Mouse (Mus musculus) liver, adult (tissue): Measurements from ENCODE around the gene Creb3l1.

Source experiments
- GATA4 ChIP-seq: IDR thresholded peaks from 2 replicates; pipeline ENCODE4 v1.6.1; 2014; ENCODE audit warnings: mild to moderate bottlenecking, low read length; ENCODE audit not compliant: insufficient replicate concordance

Gene Creb3l1

DNA sequence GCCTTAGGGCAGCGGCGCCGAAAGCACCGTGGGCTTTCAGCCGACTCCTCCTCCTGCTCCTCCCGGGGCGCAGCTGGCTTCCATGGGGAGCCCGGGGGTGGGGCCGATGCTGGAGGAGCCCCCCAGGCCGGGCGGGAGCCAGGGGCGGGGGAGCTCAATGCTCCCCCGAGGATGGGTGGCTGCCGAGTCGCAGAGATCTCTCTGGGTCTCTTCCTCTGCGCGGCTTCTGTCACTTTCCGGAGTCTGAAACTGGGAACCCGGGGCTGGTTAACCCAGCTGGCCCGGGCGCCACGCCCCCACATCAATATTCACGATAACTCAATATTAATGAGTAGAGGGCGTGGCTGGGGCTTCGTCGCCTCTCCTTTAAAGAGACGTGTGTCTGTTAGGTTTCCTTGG is at the start of gene Creb3l1:
TSS of gene Creb3l1 (minus strand) at position 229 of the 399 bp plus-strand sequence.
- no peak for TF ChIP-seq GATA4

DNA sequence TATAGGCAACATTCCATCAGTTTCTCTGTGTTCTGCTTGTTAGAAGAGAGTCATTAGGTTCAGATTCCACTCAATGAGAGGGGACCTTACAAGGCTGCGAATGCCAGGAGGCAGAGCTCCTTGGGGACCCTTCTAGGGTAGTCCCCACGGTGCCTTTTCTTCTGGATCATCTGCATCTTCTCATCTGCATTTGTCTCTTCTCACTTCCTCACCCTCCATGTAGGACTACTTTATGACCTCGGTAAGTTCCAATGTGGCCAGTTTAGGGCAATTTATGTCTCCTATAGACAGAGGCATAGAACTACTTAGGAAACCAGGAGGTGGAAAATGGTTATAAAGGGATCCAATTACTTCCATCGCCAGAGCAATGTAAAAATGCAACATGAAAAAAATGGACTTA is 46.8 kb upstream of the Creb3l1 start:
- no peak for TF ChIP-seq GATA4

DNA sequence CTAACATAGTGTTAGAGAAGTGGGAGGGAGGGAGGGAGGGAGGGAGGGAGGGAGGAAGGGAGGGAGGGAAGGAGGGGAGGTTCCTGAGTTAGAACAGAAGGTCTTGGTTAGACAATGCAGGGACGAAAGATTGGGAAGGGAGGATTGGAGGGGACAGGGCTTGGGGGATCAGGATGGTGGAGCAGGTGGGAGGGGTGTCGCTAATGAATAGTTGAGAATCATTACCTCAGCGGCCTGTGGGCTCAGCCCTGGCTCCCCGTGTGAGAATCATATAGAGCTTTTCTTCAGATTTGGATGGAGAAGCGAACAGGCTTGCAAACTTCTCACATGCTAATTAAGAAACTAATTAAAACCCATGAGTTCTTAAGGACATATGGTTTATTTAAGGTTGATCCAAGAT is 45.3 kb upstream of the Creb3l1 start:
- TF ChIP-seq GATA4: no peak

DNA sequence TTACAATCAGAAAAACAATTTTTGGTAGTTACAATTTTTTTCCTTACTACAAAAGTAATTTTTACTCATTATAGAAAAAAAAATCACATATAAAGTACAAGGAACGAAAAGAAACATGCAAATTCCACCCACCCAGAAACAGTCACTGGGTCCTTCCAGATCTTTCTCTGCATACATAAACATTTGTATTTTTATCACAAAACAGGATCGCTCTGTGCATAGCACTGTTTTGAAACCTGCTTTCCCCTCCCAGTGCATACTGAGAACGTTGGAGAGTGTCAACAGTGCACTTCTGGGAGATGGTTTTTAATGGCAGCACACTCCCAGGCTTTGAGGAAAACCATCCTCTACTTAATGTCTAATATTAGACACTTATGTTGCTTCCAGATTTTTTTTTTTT is 43.3 kb upstream of the Creb3l1 start:
- no peak for TF ChIP-seq GATA4

DNA sequence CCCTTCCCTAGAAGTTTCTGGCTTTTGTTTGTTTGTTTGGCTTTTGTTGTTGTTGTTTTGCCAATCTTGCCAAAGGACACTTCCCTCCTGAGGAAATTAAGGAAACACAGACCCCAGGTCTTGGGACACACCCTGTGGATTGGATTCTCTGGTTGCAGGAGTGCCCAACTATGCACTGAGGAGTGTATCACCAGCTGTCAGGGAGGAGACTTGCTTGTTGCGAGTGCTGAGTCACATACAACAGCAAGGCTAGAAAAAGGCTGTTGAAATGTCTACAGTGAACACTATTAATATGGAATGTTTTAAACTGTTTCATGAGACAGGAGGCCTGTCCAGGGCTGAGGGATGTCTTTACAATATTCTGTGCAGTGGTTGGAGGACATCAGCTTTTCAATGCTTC is 42.6 kb upstream of the Creb3l1 start:
- TF ChIP-seq GATA4: no peak

DNA sequence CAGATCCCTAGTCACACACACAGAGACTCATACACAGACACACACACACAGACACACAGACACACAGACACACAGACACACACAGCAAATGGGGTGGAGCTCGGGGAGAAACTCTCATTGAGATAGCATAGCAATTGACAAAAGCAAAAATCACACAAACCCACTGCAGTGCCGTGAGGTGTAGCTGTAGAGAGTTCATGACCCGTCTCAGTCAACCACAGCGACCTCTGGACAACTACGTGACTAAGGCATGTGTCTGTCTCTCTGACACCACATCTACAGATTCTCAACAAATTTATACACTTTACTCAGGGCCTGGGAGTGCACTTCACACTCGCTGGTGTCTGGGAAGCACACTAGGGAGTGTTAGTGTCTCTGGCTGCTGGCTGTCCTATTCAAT is 41.6 kb upstream of the Creb3l1 start:
- no peak for TF ChIP-seq GATA4

DNA sequence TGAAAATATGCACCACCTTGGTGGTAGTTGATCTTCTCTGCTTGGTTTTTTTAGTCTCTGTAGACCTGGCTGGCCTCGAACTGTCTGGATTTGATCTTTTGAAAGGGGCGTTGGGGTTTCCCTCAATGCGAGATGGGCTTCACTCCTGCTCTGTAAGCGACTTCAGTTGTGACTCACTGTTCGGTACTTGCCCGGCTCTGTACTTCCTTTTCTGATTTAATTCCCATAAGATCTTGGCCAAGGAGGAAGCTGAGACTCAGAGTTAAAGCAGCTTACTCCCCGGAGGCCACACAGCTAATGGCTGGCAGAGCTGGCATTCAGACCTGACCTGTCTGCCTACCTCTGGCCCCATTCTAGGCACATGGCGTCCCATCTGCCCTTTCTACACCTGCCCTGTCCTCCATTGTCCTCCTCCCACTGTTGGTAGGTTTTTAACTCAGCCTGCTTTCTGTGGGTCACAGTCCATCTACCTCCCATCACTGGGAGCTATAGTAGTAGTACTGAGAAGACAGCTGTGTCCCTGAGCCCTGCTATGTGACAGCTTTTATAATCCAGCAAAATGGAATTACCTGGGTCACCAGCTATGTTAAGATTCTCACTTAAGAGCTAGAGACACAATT is 41.1 kb upstream of the Creb3l1 start:
- TF ChIP-seq GATA4: no peak

DNA sequence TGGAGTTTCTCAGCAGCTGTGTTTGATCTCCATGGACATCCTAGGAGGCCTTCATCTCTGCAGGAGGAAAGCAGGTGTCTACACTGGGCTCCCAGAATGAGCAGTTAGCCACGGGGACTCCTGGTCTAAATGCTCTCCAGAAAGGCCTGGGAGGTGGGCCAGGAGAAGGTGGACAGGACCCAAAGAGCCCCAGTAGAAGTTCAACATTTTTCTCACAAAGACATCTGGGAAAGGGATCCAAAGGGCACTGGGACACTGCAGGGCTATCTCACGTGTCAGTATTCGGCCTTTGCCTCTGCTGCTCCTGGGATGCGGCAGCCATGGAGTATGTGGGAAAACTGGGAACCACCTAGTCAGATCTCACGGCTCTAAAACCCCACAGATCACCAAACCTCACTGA is 38.8 kb upstream of the Creb3l1 start:
- no peak for TF ChIP-seq GATA4

DNA sequence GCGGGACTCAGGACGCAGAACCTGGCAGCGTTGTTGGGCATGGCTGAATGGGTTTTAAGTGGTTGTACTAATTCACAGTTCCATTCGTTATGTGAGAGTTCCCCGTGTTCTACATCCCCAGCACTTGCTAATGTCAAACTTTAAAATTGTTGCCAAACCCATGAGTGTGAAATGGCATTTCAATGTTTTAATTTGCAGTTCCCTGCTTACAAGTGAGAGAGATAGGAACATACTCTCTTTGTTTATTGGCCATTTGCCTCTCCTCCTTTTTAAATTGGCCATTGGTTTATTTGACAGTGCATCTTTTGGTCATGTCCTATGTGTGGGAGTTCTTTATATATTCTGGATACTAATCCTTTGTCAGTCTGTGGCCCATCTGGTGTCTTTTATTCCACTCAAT is 37.0 kb upstream of the Creb3l1 start:
- no peak for TF ChIP-seq GATA4

DNA sequence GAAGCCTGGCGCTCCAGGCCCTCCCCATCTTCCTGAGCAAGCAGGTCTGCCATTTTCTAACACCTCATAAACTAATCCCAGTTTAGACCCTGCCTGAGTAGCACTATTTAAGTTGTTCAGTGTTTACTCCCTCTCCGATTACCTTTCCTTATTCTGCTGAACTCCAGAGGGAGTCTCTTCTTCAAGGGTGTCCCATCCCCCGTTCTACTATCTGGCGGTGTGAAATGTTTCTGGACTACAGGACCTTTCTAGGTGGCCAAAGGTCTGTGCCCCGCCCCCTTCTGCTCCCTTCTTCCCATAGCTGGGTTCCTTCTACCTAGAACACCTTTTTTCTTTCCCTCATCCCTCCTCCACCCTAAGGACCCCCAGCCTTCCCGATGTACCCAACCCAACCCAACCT is 36.0 kb upstream of the Creb3l1 start:
- no peak for TF ChIP-seq GATA4

DNA sequence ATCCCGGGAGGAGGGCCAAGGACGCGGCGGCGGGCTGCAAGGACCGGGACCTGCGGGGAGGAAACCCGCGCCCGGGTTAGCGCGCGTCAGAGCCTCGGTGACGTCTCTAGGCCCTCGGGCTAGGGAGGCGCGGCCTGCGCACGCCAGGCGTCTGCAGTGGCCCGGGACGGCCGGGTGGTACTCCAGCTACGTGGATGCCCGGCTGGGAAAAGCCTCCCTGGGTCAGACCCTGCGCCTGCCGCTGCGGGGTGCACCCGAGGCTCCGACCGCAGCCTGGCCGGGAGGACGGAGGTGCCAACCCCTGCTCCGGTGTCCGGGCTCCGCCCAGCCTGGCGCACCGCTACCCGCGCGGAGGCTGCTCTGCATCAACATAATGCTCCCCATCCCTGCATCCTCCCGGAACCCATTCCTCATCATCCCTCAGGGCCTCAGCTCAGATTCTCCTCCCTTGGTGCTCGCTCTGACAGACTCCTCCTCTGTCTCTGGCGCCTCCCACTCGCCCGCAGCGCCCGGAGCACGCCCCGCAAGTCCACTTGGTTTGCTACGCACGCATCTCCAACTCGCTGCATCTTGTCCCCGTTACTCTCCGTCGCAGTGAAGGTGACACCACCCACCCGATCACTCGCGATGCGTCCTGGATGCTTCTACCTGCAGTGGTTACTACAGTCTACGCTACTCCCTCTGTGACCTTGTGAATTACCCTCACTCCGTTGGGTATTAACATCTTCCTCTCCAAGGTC is 35.3 kb upstream of the Creb3l1 start:
- TF ChIP-seq GATA4: no peak; the same call in 1 of the 2 replicates

DNA sequence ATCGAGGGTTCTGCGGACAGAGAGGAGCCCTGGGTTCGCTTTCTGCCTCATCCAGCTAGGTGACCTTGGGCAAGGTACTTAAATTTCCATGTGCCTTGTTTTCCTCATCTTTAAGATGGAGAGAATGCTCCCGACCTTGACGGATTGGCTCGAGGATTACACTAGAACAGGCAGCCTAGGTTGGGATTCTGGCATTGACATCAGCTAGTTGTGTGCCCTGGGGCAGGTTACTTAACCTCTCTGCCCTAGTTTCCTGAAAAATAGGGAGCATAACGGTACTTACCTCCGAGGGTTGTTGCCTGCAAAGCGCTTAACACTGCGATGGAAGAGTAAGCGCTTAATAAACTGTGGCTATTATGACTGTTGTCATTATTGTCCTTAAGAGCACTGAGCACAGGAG is 34.6 kb upstream of the Creb3l1 start:
- TF ChIP-seq GATA4: no peak

DNA sequence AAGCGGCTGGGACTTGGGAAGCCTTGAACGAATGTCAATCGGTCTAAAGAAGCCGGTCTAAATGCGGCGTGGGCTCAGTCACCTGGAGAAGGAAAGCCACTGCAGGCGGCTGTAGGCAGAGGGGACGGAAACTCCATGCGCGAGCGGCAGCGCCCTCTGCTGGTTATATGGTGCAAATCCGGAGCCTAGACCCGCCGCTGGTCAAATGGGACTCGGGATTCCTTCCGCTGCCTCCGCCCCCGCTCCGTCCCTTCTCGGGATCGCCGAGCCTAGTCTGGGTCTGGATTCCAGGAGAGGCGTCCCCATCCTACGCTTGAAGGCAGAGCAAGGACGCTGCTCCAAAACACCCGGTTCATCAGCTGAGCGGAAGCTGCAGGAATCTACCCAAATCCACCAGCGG is 34.2 kb upstream of the Creb3l1 start:
- TF ChIP-seq GATA4: no peak

DNA sequence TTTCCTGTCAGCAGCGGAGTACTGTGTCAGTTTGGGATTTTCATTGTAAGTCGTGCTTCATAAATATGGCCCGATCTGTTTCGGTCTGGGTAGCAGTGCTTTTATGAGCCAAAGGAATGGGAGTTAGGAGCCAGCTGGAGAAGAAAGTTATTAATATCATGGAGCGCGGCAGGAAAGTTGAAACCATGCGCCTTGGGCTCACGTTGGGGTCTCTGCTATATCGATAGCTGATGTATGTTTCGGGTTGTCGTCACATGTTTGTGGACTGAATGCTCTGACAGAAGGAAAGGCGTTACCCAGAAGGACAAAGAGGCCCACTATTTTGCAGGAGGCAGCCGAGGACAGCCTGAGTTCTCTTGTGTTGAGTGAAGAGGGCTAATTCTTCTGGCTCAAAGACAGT is 32.5 kb upstream of the Creb3l1 start:
- no peak for TF ChIP-seq GATA4

DNA sequence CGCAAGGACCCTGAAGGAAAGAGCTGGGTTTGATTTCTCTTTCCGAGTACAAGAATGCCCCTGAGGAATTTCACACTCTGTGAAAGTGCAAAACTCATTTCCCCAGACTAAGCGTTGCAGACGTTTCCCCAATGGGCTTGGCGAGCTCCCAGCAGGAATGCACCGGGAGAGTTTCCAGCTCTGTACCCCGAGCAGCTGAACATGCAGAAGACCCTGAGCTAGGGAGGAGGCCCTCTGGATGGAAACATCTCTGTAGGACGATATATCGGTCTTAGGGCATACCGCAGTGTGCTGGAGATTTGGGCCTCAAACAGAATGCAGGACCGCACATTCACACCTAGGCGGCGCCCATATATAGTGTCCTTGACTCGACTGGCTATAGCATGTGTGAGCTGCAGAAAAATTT is 31.5 kb upstream of the Creb3l1 start:
- no peak for TF ChIP-seq GATA4

DNA sequence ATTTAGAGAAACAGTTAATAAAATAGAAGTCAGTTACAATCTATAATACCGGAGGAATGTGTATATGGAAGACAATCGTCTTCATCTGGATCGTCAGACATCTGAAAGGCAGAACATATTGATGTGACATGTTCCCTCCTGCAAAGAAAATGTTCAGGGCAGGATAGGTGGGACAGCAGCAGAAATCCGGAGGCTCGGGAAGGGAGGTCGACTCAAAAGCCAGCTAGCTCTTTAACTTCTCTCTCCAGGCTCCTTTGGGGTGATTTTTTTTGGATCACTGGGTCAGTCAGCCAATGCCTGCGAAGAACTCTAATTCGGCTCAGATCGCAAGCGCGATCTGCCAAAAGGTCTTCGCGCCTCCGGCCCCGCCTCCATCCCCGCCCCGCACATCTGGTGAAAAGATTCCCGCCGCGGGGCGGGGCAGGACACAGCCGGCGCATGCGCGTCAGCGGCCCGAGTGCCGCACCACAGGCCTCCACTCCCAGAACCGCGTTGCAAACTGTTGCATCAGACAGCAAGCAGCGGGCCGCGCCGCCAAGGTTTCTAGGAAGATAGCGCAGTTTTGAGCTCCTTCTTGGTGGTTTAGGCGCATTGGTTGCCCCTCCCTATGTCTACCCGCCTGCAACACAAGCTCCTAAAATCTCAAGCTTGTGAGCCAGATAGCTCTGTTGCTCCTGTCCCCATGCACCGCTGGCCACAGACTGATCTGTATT is 31.0 kb upstream of the Creb3l1 start:
- peak; percentile 67; the same call in 1 of the 2 replicates for TF ChIP-seq GATA4
